Mouse (Mus musculus): ENCODE results near the gene Rela.

DNA sequence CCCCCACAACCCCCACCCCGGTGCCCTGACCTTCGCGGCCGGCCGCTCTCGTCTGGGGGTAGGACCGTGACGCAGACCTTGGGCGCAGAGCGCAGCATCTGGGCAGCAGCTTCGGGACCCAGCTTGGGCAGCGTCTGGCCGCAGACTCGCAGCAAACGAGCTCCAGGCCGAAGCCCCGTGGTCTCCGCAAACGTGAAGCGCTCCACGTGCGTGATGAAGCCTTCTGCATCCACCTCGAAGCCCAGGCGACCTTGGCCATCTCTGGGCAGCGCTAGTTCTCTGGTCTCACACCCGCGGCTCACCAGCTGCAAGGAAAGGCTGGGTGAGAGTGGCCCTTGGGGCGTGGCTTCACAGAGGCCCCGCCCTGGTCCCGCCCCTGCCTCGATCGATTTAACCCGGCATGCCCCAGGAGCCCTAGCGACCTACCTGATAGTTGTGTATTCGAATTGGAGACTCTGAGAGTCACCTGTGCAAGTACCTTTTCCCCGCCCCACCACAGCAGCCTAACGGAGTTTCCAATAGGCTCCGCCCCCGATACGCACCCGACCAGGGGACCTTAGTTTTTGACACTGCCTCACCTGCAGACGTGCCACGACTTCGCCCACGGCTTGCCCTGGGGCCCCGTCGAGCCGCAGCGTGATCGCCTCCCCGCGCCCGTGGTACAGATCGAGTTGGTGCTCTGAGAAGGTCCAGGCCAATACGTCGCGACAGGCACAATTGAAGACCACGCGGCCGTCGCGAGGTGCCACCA is 16.9 kb downstream of the Rela start:
- TF ChIP-seq CTCF (IDR thresholded peaks at IDR 0.05; ENCODE audit: low read depth) (no peak), EP300 (IDR thresholded peaks at IDR 0.05; ENCODE audit: low read depth) (no peak)

All from heart, postnatal 0 days (tissue).